Mouse (Mus musculus) thymus, adult 2 months (tissue): Measurements from ENCODE around the gene Auts2.

Source experiments
- CTCF ChIP-seq: fragments of 200-500 bp; IDR thresholded peaks from 2 replicates; pipeline ENCODE4 v1.5.1; 2012; ENCODE audit warnings: mild to moderate bottlenecking, control low read depth, low read length, moderate library complexity, borderline replicate concordance; ENCODE audit not compliant: control insufficient read depth, poor library complexity, insufficient read depth; ENCODE audit errors: extremely low read depth
- POLR2A ChIP-seq: fragments of 200-500 bp; IDR thresholded peaks from 2 replicates; pipeline ENCODE4 v1.6.1; 2012; ENCODE audit warnings: mild to moderate bottlenecking, low read length, control low read depth, moderate library complexity; ENCODE audit not compliant: control insufficient read depth, poor library complexity, insufficient read depth; ENCODE audit errors: extremely low read depth

DNA sequence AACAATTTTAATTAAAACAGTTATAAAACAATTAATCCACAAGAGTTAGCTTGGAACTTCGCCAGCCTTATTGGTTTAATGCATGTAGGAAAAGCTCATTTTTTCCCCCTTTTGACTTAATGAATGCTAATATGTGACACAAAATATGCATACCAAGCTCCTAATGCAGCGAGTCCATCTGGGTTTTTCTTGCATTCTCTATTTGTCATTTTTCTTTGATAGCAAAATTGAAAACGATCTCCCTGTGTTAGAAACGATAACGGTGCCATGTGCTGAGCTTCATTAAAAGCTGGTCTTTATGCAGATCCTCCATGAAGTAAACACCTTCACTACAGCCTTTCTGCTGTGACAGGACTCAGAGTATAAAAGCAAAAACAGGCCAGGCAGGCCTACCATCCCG, 62.7 kb downstream of the Auts2 start:
- no peak for TF ChIP-seq POLR2A
- TF ChIP-seq CTCF = no peak
